Mouse (Mus musculus) stomach, embryonic 14.5 days (tissue): ENCODE measurements around the gene Olfr224. TPM values are rescaled to one million over a fixed set of nuclear protein-coding genes. Genes with fewer than 3 reads are reported as not detected.
"Not testable (repeated sequence)": the region's sequence is repeated elsewhere in the genome, so short reads cannot be mapped to it uniquely, and the experiment has no call there.

Experiments
- ATAC-seq: fragments of 200-750 bp; cut with Nextera tagmentation; 2 replicates; pipeline ENCODE4 v1.8.0; 2017; ENCODE audit warnings: low read depth, moderate TSS enrichment; ENCODE audit not compliant: insufficient number of reproducible peaks, insufficient read depth, low FRiP score
- H3K27ac ChIP-seq: fragments of 300-500 bp; sonication (generic); 2 replicates; pipeline ENCODE4 v1.5.1; 2014; ENCODE audit warnings: mild to moderate bottlenecking, low read length, moderate library complexity, mixed read lengths
- H3K27me3 ChIP-seq: fragments of 300-500 bp; sonication (generic); 2 replicates; pipeline ENCODE4 v1.6.1; 2014; ENCODE audit warnings: low read length, control low read depth, mixed read lengths; ENCODE audit not compliant: control insufficient read depth, insufficient read depth
- H3K36me3 ChIP-seq: fragments of 300-500 bp; sonication (generic); 2 replicates; pipeline ENCODE4 v1.6.1; 2014; ENCODE audit warnings: mild to moderate bottlenecking, control low read depth, low read length, moderate library complexity, mixed read lengths; ENCODE audit not compliant: control insufficient read depth, insufficient read depth
- H3K4me1 ChIP-seq: fragments of 300-500 bp; sonication (generic); 2 replicates; pipeline ENCODE4 v1.6.1; 2014; ENCODE audit warnings: low read length, control low read depth, mixed read lengths; ENCODE audit not compliant: control insufficient read depth, insufficient read depth
- H3K4me2 ChIP-seq: fragments of 300-500 bp; sonication (generic); replicated peaks from 2 replicates; pipeline ENCODE4 v1.6.1; 2014; ENCODE audit warnings: low read depth, low read length, control low read depth
- H3K4me3 ChIP-seq: fragments of 300-500 bp; sonication (generic); 2 replicates; pipeline ENCODE4 v1.5.1; 2014; ENCODE audit warnings: low read depth, low read length, control low read depth
- H3K9ac ChIP-seq: fragments of 300-500 bp; sonication (generic); replicated peaks from 2 replicates; pipeline ENCODE4 v1.6.1; 2014; ENCODE audit warnings: low read depth, mild to moderate bottlenecking, control low read depth, low read length, moderate library complexity, mixed read lengths
- H3K9me3 ChIP-seq: fragments of 300-500 bp; sonication (generic); 2 replicates; pipeline ENCODE4 v1.6.1; 2016; ENCODE audit warnings: low read depth, low read length, control low read depth; ENCODE audit not compliant: control insufficient read depth
- WGBS: fragments of 180-500 bp; shearing (Covaris S2); extraction: QIAGEN DNeasy Blood & Tissue Kit; methylation state at CpG from one replicate; pipeline ENCODE4 v1.1.7; 2014; 5-methylcytosine and 5-hydroxymethylcytosine counted together
- polyA plus RNA-seq: library from polyadenylated mRNA; unstranded; fragments of >200 nt; fragmentation: Nextera tagmentation; extraction: Ambion mirVana; gene quantifications from 2 replicates; pipeline ENCODE4 v1.2.1, GENCODE M21; 2014

The Olfr224 gene
- polyA plus RNA-seq, 1 experiment from 2014 or later: not detected

DNA sequence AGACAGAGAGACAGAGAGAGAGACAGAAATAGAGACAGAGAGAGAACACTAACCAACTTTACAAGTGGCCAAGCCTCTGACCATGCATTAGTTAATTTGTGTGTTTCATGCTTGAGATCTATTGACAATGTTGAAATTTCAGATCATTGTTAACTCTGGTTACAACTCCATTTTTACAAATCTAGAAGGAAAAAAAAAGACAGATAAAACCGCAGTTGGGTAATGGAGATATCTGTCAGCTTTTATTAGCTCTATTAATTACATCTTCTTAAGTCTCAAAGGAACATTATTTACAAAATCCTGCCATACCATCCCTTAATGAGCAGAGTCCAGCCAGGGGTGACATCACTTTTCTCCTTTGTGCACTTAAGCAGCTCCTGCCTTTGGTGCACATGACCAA, 7.1 kb upstream of the Olfr224 start, which contains the start of gene Olfr325:
TSS of gene Olfr325 (plus strand) at position 301 of the 400 bp plus-strand sequence.
- WGBS: 55% methylated on average over 1 of the region's 1 CpGs
- no peaks in the 10 kb centered on the region for H3K27me3 ChIP-seq

DNA sequence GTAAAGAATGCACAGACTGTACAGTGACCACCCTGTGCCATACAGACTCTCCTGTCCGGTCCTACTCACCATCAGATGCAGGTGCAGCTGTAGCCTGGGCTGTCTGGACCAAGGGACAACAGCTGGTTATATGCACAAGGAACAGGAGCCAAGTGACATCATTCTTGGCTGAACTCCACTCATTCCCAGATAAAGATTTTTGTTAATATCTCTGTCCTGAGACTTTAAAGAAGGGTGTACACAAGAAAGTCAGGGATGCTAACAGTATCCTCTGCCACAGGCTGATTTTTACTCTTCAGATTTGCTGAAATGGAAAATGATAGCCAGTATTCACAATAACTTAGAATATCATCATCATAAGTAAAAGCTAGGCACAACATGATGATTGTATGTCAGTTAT, 14.8 kb downstream of the Olfr224 start, which contains the start of gene Olfr328:
TSS of gene Olfr328 (minus strand) at position 101 of the 400 bp plus-strand sequence.
- Histone ChIP-seq H3K27me3 (no peaks in the 10 kb centered on the region), H3K27ac (no peak within 1 kb of the TSS), H3K4me3 (no peak within 1 kb of the TSS), H3K4me1 (no peaks in the 10 kb centered on the region), H3K4me2 (no peak within 1 kb of the TSS), H3K9me3 (no peaks in the 10 kb centered on the region), H3K9ac (no peak within 1 kb of the TSS), H3K36me3 (no peaks in the 10 kb centered on the region)
- no peak for ATAC-seq
- 71% methylated on average over 1 of the region's 1 CpGs for WGBS

More for the DNA sequence above, 7.1 kb upstream of the Olfr224 start, which contains the start of gene Olfr325:
- ATAC-seq: no peak
- Histone ChIP-seq H3K27ac (no peak within 1 kb of the TSS), H3K9ac (no peak within 1 kb of the TSS), H3K36me3 (no peaks in the 10 kb centered on the region), H3K9me3 (no peaks in the 10 kb centered on the region), H3K4me1 (no peaks in the 10 kb centered on the region), H3K4me2 (no peak within 1 kb of the TSS), H3K4me3 (no peak within 1 kb of the TSS)

DNA sequence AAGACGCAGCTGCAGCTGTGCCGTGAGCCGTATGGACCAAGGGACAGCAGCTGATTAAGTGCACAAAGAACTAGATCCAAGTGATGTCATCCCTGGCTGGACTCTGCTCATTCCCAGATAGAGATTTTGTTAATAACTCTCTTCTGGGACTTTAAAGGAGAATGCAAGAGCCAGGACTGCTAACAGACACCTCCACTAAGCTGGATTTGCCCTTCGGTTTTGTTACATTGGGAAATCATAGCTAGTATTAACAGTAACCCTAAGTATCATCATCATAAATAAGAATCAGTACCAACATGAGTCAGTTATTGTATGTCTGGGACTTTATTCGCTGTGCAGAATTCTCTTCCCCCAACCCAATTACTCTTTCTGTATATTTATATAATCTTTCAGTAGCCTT, 24.0 kb downstream of the Olfr224 start, which contains the start of gene Olfr329-ps:
TSS of gene Olfr329-ps (minus strand) at position 101 of the 400 bp plus-strand sequence.
- Histone ChIP-seq H3K4me2 (no peak within 1 kb of the TSS), H3K4me3 (no peak within 1 kb of the TSS), H3K9me3 (no peaks in the 10 kb centered on the region), H3K36me3 (no peaks in the 10 kb centered on the region), H3K27me3 (no peaks in the 10 kb centered on the region), H3K9ac (no peak within 1 kb of the TSS), H3K27ac (no peak within 1 kb of the TSS), H3K4me1 (no peaks in the 10 kb centered on the region)
- ATAC-seq: no peak
- WGBS: 75% methylated on average over 5 of the region's 5 CpGs

DNA sequence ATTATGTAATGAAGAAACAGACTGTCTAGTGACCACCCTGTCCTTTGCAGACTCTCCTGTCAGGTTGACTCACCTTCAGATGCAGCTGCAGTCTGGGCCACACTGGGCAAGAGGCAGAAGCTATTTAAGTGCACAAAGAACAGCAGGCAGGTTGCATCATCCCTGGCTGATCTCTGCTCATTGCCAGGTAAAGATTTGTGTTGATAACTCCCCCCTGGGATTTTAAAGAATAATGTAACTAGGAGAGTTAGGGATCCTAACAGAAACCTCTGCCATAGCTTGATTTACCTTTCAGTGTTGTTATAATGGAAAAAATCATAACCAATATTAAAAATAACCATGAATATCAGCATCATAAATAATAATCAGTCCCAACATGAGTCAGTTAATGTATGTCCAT, 35.6 kb downstream of the Olfr224 start, which contains the start of gene Olfr330:
TSS of gene Olfr330 (minus strand) at position 101 of the 400 bp plus-strand sequence.
- H3K27me3 ChIP-seq, H3K27ac ChIP-seq, ATAC-seq, H3K4me1 ChIP-seq, H3K9ac ChIP-seq, H3K36me3 ChIP-seq, H3K4me2 ChIP-seq, H3K9me3 ChIP-seq, H3K4me3 ChIP-seq: not testable (repeated sequence)

DNA sequence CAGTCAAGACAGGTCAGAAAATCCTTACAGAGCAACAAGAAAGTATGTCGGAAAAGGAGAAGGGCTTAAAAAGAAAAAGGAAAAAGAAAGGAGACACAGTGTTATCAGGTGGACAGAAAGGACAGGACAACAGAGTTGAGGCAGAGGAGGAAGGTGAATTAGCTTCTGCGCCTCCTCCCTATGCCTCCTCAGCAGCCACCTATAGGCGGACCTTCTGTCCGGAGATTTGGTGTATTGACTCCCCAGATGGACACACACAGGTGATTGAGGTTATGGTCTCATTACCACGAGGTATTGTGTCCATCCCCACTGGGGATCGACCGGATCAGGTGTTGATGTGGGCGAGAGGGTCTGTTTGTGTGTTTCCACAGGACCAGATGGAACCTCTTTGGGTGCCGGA, 50.6 kb downstream of the Olfr224 start:
- not testable (repeated sequence) for H3K27ac ChIP-seq, H3K4me3 ChIP-seq, H3K9me3 ChIP-seq, H3K36me3 ChIP-seq, H3K4me1 ChIP-seq, ATAC-seq, H3K4me2 ChIP-seq, H3K27me3 ChIP-seq, H3K9ac ChIP-seq
- WGBS: 92% methylated on average over 7 of the region's 9 CpGs

DNA sequence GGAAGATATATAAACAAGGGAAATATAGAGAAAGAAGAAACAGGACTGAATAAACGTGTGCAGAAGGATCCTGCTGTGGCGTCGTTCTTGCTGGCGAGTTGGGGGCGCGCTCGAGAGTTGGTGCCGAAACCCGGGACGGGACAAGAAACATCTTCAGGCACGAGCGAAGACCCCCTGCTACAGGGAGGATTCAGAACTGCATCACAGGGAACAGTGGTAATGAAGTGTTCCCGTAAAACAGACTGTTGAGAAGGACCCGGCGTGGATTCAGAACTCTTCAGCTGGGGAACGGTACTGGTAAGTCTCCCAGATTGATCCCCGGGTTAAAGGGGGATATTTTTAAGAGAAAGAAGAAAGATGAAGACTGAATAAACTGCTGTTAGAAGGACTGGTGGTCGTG, 51.4 kb downstream of the Olfr224 start:
- not testable (repeated sequence) for H3K9ac ChIP-seq, H3K27me3 ChIP-seq, H3K4me3 ChIP-seq, H3K27ac ChIP-seq, H3K4me1 ChIP-seq, ATAC-seq, H3K4me2 ChIP-seq, H3K9me3 ChIP-seq, H3K36me3 ChIP-seq
- WGBS: 93% methylated on average over 17 of the region's 18 CpGs

Other genes starting within 250 kb of the Olfr224 start
- 41.8 and 44.9 TPM in 2 replicates for gene Zfp672, start 240.2 kb downstream of the Olfr224 start, polyA plus RNA-seq
- 22.4 and 24.2 TPM in 2 replicates for gene Sh3bp5l, start 239.8 kb downstream of the Olfr224 start, polyA plus RNA-seq
- gene Lypd8, start 191.5 kb downstream of the Olfr224 start, polyA plus RNA-seq: 32.0 and 42.9 TPM in 2 replicates
- gene 1810065E05Rik, start 149.4 kb downstream of the Olfr224 start, polyA plus RNA-seq: not detected in 2 replicates
- gene Gm12253, start 138.0 kb downstream of the Olfr224 start, polyA plus RNA-seq: not detected in 2 replicates
- gene Lypd9, start 117.6 kb downstream of the Olfr224 start, polyA plus RNA-seq: not detected in 2 replicates
- gene Olfr30, start 108.3 kb downstream of the Olfr224 start, polyA plus RNA-seq: not detected in 2 replicates
- not detected in 2 replicates for gene Olfr332, start 78.0 kb downstream of the Olfr224 start, polyA plus RNA-seq
- gene Olfr331, start 68.0 kb downstream of the Olfr224 start, polyA plus RNA-seq: not detected in 2 replicates
- not detected in 2 replicates for gene Olfr330, start 35.7 kb downstream of the Olfr224 start, polyA plus RNA-seq
- gene Olfr329-ps, start 24.1 kb downstream of the Olfr224 start, polyA plus RNA-seq: not detected in 2 replicates
- gene Olfr328, start 14.9 kb downstream of the Olfr224 start, polyA plus RNA-seq: 0.12 TPM in 1 of 2 replicates, not detected in the other
- not detected in 2 replicates for gene Olfr325, start 7.2 kb upstream of the Olfr224 start, polyA plus RNA-seq
- not detected in 2 replicates for gene Olfr324, start 24.6 kb upstream of the Olfr224 start, polyA plus RNA-seq
- gene 2210407C18Rik, start 45.5 kb upstream of the Olfr224 start, polyA plus RNA-seq: 0.58 and 0.90 TPM in 2 replicates
- gene Olfr323, start 59.9 kb upstream of the Olfr224 start, polyA plus RNA-seq: not detected in 2 replicates
- 0.14 TPM in 1 of 2 replicates, not detected in the other for gene Trim58, start 69.9 kb upstream of the Olfr224 start, polyA plus RNA-seq
- gene Olfr322, start 88.2 kb upstream of the Olfr224 start, polyA plus RNA-seq: not detected in 2 replicates
- gene Olfr320, start 110.5 kb upstream of the Olfr224 start, polyA plus RNA-seq: not detected in 2 replicates
- not detected in 2 replicates for gene Olfr319, start 128.6 kb upstream of the Olfr224 start, polyA plus RNA-seq
- gene Olfr318, start 153.5 kb upstream of the Olfr224 start, polyA plus RNA-seq: not detected in 2 replicates
- not detected in 2 replicates for gene Olfr317, start 168.7 kb upstream of the Olfr224 start, polyA plus RNA-seq
- not detected in 2 replicates for gene Olfr316, start 182.2 kb upstream of the Olfr224 start, polyA plus RNA-seq
- not detected in 2 replicates for gene Olfr315, start 202.6 kb upstream of the Olfr224 start, polyA plus RNA-seq
- gene Olfr314, start 212.4 kb upstream of the Olfr224 start, polyA plus RNA-seq: not detected in 2 replicates
- gene Fam183b, start 231.4 kb upstream of the Olfr224 start, polyA plus RNA-seq: 5.0 and 8.7 TPM in 2 replicates
- gene Olfr313, start 244.4 kb upstream of the Olfr224 start, polyA plus RNA-seq: not detected in 2 replicates